Mouse (Mus musculus) stomach, postnatal 0 days (tissue): ENCODE data around the gene Ccdc121. TPM values are rescaled to one million over a fixed set of nuclear protein-coding genes. Genes with fewer than 3 reads are reported as not detected.
"Not testable (repeated sequence)": the region's sequence is repeated elsewhere in the genome, so short reads cannot be mapped to it uniquely, and the experiment has no call there.

ENCODE experiments used
- ATAC-seq: fragments of 200-750 bp; cut with Nextera tagmentation; 2 replicates; pipeline ENCODE4 v1.8.0; 2017; ENCODE audit not compliant: low FRiP score, low TSS enrichment
- DNase-seq: peaks from one replicate; pipeline ENCODE4 v3.0.0-alpha.2; 2016; ENCODE audit warnings: low spot score
- H3K27ac ChIP-seq: fragments of 300-500 bp; sonication (generic); replicated peaks from 2 replicates; pipeline ENCODE4 v1.5.1; 2014; ENCODE audit warnings: mild to moderate bottlenecking, control low read depth
- H3K27me3 ChIP-seq: fragments of 300-500 bp; sonication (generic); 2 replicates; pipeline ENCODE4 v1.6.1; 2014; ENCODE audit warnings: low read length; ENCODE audit not compliant: control insufficient read depth, insufficient read depth
- H3K36me3 ChIP-seq: fragments of 300-500 bp; sonication (generic); 2 replicates; pipeline ENCODE4 v1.6.1; 2014; ENCODE audit warnings: low read length, mixed read lengths; ENCODE audit not compliant: control insufficient read depth, insufficient read depth
- H3K4me1 ChIP-seq: fragments of 300-500 bp; sonication (generic); replicated peaks from 2 replicates; pipeline ENCODE4 v1.6.1; 2014; ENCODE audit warnings: antibody characterized with exemption; ENCODE audit not compliant: control insufficient read depth, insufficient read depth
- H3K4me2 ChIP-seq: fragments of 300-500 bp; sonication (generic); replicated peaks from 2 replicates; pipeline ENCODE4 v1.6.1; 2014; ENCODE audit warnings: low read depth, mild to moderate bottlenecking, control low read depth, moderate library complexity
- H3K4me3 ChIP-seq: fragments of 300-500 bp; sonication (generic); 2 replicates; pipeline ENCODE4 v1.5.1; 2014; ENCODE audit warnings: low read depth, low read length, control low read depth
- H3K9ac ChIP-seq: fragments of 300-500 bp; sonication (generic); 2 replicates; pipeline ENCODE4 v1.6.1; 2014; ENCODE audit warnings: mild to moderate bottlenecking, low read length, control low read depth, mixed read lengths
- H3K9me3 ChIP-seq: fragments of 300-500 bp; sonication (generic); 2 replicates; pipeline ENCODE4 v1.6.1; 2016; ENCODE audit warnings: low read length; ENCODE audit not compliant: control insufficient read depth
- CTCF ChIP-seq: IDR thresholded peaks from 2 replicates; pipeline ENCODE4 v1.5.1; 2016; ENCODE audit warnings: antibody characterized with exemption, low read depth, mild to moderate bottlenecking, moderate library complexity
- EP300 ChIP-seq: optimal IDR thresholded peaks from 2 replicates; pipeline ENCODE3; 2016; ENCODE audit warnings: antibody characterized with exemption
- WGBS: fragments of 180-500 bp; shearing (Covaris S2); extraction: QIAGEN DNeasy Blood & Tissue Kit; methylation state at CpG from one replicate; pipeline ENCODE4 v1.1.7; 2014; 5-methylcytosine and 5-hydroxymethylcytosine counted together
- polyA plus RNA-seq: library from polyadenylated mRNA; unstranded; fragments of >200 nt; fragmentation: Nextera tagmentation; extraction: Ambion mirVana; gene quantifications from 2 replicates; pipeline ENCODE4 v1.2.1, GENCODE M21; 2015

Gene Ccdc121
- polyA plus RNA-seq, 1 experiment from 2014 or later: not detected

GRCm38 (mm10) chr1:181518046-181518445, 6.8 kb upstream of the Ccdc121 start:
- H3K4me3 ChIP-seq: no peak overlapping the region
- H3K27me3 ChIP-seq: no peaks in the 10 kb centered on the region
- H3K36me3 ChIP-seq: no peaks in the 10 kb centered on the region
- DNase-seq (no peak), ATAC-seq (no peak)
- no peaks in the 10 kb centered on the region for H3K9me3 ChIP-seq
- no peak overlapping the region for H3K27ac ChIP-seq
- H3K4me1 ChIP-seq: no peaks in the 10 kb centered on the region
- H3K9ac ChIP-seq: no peak overlapping the region
- H3K4me2 ChIP-seq: no peak overlapping the region
- TF ChIP-seq EP300 (no peak), CTCF (no peak)
- WGBS: 83% methylated on average over 9 of the region's 9 CpGs

- H3K9ac ChIP-seq: no peak overlapping the region
- no peak overlapping the region for H3K4me2 ChIP-seq
- DNase-seq (no peak), ATAC-seq (no peak)
- no peaks in the 10 kb centered on the region for H3K36me3 ChIP-seq
- H3K4me3 ChIP-seq: no peak overlapping the region
- no peaks in the 10 kb centered on the region for H3K4me1 ChIP-seq
- H3K27ac ChIP-seq: no peak overlapping the region
- H3K9me3 ChIP-seq: no peaks in the 10 kb centered on the region
- H3K27me3 ChIP-seq: no peaks in the 10 kb centered on the region
- 67% methylated on average over 15 of the region's 15 CpGs for WGBS
- no peak for TF ChIP-seq EP300
- TF ChIP-seq CTCF: no peak
Measured at GRCm38 (mm10) chr1:181512430-181513129, 1.3 kb upstream of the Ccdc121 start.

- H3K27ac ChIP-seq, H3K4me3 ChIP-seq, H3K4me1 ChIP-seq, H3K27me3 ChIP-seq, ATAC-seq, H3K4me2 ChIP-seq, H3K36me3 ChIP-seq, DNase-seq, H3K9ac ChIP-seq, H3K9me3 ChIP-seq: not testable (repeated sequence)
- 72% methylated on average over 11 of the region's 11 CpGs for WGBS
Measured at GRCm38 (mm10) chr1:181510855-181511254, 396 bp downstream of the Ccdc121 start.

GRCm38 (mm10) chr1:181505367-181505766, 5.9 kb downstream of the Ccdc121 start:
- no peaks in the 10 kb centered on the region for H3K9me3 ChIP-seq
- no peaks in the 10 kb centered on the region for H3K36me3 ChIP-seq
- H3K4me2 ChIP-seq: no peak overlapping the region
- DNase-seq (peak; percentile 22), ATAC-seq (no peak)
- H3K4me3 ChIP-seq: no peak overlapping the region
- H3K4me1 ChIP-seq: no peaks in the 10 kb centered on the region
- TF ChIP-seq EP300: no peak
- no peak for TF ChIP-seq CTCF
- no peak overlapping the region for H3K27ac ChIP-seq
- 42% methylated on average over 8 of the region's 8 CpGs for WGBS
- H3K27me3 ChIP-seq: no peaks in the 10 kb centered on the region
- H3K9ac ChIP-seq: no peak overlapping the region

- DNase-seq: no peak
- Histone ChIP-seq H3K4me3 (no peak overlapping the region), H3K27me3 (no peaks in the 10 kb centered on the region), H3K9ac (no peak overlapping the region), H3K27ac (no peak overlapping the region), H3K9me3 (no peaks in the 10 kb centered on the region), H3K36me3 (no peaks in the 10 kb centered on the region), H3K4me2 (no peak overlapping the region), H3K4me1 (no peaks in the 10 kb centered on the region)
- WGBS: 88% methylated on average over 2 of the region's 2 CpGs
- TF ChIP-seq EP300 (no peak), CTCF (no peak)
- no peak for ATAC-seq
Measured at GRCm38 (mm10) chr1:181503471-181503870, 7.8 kb downstream of the Ccdc121 start.

- H3K9ac ChIP-seq: no peak overlapping the region
- WGBS: 77% methylated on average over 5 of the region's 5 CpGs
- TF ChIP-seq CTCF: no peak
- no peak for TF ChIP-seq EP300
Measured at GRCm38 (mm10) chr1:181484696-181485095, 26.6 kb downstream of the Ccdc121 start.

More at GRCm38 (mm10) chr1:181484696-181485095, 26.6 kb downstream of the Ccdc121 start:
- ATAC-seq: no peak
- no peak overlapping the region for H3K27ac ChIP-seq
- no peak for DNase-seq
- H3K36me3 ChIP-seq: no peaks in the 10 kb centered on the region
- no peaks in the 10 kb centered on the region for H3K4me1 ChIP-seq
- H3K4me3 ChIP-seq: no peak overlapping the region
- H3K9me3 ChIP-seq: no peaks in the 10 kb centered on the region
- H3K4me2 ChIP-seq: no peak overlapping the region
- no peaks in the 10 kb centered on the region for H3K27me3 ChIP-seq
